Mouse (Mus musculus): ENCODE data around the gene Mlec. TPM values are rescaled to one million over a fixed set of nuclear protein-coding genes. Genes with fewer than 3 reads are reported as not detected.

Gene Mlec
- 10 to 100 TPM; 86.2 to 87.5 TPM for total RNA-seq (2021)

DNA sequence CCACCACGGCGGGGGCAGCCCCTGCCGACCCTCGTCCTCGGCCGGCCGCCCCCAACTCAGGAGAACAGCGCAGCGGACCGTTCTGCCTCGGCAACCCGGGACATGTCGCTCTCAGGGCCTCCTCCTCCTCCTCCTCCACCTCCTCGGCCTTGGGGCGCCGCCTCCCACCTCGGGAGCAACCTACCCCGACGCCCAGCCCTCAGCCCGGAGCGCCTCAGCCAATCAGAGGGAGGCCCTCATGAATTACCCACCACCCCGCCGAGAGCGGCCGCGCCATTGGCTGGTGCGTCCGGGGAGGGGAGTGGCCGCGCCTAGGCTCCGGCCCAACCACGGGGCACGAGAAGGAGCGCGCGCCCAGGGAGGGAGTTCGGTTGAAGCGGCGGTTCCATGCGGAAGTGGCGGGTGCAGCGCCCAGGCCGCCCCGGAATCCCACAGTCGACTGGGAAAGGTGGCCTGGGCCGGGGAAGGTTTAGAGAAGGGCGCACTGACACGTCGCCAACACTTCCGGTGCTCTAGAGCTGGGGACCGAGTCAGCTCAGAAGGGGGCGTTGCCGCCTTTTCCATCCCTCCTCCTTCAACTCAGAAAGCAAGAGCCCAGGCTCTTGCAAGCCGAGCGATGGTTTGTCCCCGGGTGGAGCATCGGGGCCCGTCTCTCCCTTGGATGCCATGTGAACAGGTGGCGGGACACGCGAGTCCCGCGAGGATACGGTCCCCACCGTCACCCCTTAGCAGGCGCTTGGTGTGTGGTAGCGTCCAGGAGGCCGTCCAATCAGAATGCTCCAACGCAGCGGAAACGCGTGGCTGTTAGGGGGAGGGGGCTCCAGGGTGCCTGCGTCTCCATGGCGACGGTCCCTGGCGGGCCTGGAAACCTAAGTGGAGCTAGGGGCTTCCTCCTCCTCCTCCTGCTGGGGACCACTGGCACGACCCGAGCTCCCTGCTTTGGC lies at the start of gene Mlec:
Mlec (minus strand) TSS at position 140 of the 944 bp plus-strand sequence.
- peak; percentile 99 for DNase-seq (ENCODE audit: low spot score in 2 of 2)
- intact Hi-C loops (cut with DNase I), result loop anchor here (2.0 to 5.0 kb wide), 3 partner anchors 34 to 181 kb away; no protein-coding TSS in a partner anchor

DNA sequence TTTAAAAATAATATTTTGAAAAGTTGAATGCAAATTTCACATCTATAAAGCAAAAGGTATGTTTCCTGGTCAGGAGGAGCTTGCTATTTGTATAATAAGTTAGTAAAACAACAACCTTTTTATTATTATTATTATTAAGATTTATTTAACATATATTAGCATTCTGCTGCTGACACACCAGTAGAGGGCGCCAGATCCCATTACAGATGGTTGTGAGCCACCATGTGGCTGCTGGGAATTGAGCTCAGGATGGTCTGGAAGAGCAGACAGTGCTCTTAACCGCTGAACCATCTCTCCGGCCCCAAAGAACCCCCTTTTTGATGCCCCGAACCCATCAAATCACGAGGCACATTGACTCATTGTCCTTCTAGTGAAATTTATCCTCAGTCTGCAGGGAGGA lies 49.3 kb upstream of the Mlec start:
- intact Hi-C loops (cut with DNase I), result loop anchor here (2.0 kb wide), 1 partner anchor 28 kb away; the partner anchor contains the start of gene Pop5
- DNase-seq (ENCODE audit: low spot score in 2 of 2), result no peak

DNA sequence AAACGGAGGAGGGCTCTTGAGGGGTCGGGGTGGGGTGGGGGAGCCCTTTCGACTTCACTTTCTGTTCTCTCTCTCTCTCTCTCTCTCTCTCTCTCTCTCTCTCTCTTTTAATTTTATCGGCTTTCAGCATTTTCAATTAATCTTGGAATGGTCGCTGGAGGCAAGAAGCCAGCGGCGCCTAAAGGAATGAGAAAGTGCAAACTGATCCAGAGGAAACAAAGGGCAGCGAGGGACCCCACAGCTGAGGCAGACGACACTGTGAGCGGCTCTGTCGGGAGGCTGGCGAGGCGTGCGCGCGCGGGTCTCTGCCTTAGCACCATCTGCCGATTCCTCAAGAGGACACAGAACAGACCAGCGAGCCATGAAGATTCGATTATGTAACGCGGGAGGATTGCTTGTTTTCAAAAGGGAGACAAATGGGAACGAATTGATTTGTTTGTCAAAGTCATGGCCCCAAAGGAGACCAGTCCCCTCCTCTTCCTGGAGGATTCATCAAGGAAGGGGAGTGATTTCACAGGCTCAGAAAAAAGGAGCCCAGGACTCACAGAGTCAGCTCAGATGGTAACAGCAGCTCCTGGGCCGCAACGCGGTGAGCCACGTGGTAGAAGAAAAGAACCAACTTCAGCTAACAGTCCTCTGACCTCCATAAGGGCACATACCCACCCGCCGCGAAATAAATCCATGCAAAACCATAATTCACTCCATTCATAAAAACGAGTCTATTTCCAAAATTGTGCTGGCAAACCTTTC lies 46.8 kb upstream of the Mlec start:
- intact Hi-C loops (cut with DNase I), result no loop called here
- peak; percentile 65 to 85 for DNase-seq (ENCODE audit: low spot score in 2 of 2)

DNA sequence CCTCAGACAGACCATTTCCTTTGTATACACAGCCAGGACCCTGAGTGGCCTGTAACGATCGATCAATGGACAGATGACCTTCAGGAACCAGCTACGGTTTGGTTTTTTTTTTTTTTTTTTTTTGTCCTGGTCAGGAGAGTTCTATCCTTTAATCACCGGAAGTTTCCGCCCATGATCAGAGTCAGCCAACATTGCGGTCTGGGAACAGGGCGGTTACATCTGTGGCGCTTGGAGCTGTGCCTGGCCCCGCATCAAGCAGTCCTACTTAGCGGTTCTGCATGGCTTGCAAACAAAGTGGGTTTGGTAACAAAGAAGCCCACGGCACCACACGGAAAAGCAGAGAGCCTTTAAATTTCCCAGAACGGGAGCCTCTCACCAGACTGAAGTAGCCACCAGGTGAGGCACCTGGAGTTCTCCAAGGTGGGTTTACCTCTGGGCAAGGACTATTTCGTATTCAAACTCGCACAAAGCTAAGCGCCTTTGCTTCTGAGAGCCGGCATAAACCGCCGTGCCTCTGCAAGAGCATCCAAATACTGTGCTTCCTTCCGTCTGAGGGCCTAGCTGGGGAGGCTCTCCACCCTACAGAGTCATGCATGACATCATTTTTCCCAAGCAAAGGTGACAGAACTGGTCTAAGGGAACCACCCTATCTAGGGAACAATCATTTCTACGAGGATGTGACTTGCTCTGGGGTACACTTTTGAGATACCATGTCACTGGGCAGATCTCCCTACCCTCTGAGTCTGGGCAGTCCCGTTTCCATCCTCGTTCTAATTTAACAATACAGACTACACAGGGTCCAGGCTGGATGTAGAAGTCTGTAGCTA lies 46.0 kb upstream of the Mlec start:
- intact Hi-C loops (cut with DNase I), result no loop called here
- peak in 1 of 2 experiments; percentile 51 for DNase-seq (ENCODE audit: low spot score in 2 of 2)

DNA sequence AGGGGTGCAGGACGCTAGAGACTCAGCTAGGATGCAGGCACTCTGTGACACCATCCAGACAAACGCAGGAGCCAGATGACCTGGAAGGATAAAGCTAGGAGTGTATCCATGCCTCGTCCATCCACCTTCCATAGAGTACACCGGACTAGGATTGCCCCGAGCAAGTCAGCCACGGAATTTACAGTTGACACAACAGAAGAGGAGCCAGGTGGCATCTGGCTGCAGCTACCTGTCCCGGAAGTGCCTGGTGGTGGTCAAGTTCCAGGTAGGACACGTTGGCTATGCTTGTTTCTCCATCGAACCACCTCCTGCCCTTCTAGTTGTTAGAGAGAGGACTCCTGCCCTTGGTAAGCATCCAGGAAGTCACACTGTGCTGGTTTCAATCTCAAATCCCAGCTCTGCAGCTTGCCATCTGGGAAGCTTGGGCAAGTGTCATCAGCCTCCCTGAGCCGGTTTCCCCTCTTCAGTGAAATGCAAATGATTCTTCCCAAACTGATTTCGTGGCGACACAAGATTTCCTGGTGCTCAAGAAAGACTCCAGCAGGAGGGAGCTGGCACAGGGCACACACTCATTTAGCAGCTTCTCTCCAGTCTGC lies 36.7 kb upstream of the Mlec start:
- intact Hi-C loops (cut with DNase I), result no loop called here
- DNase-seq (ENCODE audit: low spot score in 2 of 2), result peak in 1 of 2 experiments; percentile 62

DNA sequence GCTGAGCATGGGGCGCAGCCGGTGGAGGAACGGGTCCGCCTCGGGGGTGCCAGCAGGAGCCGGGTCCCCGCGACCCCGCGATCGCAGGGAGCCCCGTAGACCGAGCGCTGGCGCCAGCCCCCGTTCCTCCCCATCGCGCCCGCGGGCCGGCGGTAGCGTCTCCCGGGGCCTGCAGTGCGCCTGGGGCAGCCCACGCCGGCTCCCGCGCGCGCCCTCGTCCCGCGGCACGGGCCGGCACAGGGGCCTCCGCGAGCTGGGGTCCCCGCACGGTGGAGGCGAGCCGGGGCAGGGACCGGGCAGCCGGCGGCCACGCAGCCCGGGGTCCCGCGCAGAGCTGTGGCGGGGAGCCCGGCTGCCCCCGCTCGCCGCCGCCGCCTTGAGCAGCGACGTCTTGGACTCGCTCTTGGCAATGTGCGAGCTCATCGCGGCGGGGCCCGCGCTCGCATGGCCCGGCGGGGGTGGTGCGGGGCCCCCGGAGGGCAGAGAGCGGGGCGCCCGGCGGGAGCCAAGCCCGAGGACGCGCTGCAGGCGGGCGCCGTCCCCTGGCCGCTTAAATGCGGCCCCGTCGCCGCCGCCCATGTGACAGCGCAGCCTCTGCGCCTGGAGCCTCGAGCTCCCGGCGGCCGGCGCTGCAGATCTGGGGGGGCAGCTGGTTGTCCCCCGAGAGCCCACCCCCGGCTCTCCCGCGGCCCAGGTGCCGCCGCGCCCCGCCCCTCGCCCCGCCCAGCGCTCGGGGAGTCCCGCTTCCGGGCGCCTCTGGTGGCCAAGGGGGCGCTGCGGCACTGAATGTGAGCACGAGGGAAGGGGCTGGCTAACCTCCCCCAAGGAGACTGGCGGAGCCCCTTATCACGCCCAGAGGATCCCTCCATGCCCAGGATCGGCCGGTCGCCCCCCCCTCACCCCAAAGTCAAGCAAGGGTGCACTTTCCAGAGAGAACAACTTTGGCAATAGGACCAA lies 36.0 kb upstream of the Mlec start, which contains the start of gene Cabp1:
Cabp1 (minus strand) TSS at position 713 of the 957 bp plus-strand sequence.
- peak; percentile 69 to 74 for DNase-seq (ENCODE audit: low spot score in 2 of 2)
- intact Hi-C loops (cut with DNase I), result no loop called here

DNA sequence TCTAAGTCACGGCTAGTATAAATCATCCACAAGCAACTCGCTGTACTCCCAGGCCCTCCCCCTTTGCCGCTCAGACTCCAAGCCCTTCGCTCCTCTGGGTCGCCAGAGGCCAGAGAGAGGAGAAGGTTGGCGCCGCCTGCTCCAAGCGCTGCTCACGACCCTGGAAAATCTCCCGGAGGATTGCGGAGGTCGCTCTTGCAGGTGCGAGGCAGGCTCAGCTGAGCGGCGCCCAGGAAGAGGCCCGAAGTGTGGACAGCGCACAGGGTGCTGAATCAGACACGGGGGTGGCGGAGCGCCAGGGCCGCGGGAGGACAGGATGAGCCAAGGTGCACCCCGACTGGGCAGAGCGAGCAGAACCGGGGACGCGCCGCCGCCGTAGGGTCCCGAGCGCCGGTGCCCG lies 35.2 kb upstream of the Mlec start:
- intact Hi-C loops (cut with DNase I), result no loop called here
- peak; percentile 49 to 70 for DNase-seq (ENCODE audit: low spot score in 2 of 2)

DNA sequence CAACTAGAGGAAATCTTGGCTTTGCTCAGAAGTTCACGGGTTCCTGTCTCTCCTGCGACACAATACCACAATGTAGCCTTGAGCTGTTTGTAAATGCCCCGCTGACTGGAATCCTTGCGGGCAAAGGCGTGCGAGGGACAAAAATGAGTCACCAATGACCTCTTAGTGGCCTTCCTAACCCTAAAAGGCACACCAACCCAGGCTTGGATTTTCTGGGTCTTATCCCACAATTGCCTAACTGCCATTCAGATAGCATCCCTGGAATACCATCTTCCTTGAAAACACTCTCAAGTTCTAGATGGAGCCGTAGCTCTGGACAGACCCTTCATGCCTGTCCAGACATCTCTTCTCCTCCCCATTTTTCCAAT lies 34.8 kb upstream of the Mlec start:
- intact Hi-C loops (cut with DNase I), result no loop called here

DNA sequence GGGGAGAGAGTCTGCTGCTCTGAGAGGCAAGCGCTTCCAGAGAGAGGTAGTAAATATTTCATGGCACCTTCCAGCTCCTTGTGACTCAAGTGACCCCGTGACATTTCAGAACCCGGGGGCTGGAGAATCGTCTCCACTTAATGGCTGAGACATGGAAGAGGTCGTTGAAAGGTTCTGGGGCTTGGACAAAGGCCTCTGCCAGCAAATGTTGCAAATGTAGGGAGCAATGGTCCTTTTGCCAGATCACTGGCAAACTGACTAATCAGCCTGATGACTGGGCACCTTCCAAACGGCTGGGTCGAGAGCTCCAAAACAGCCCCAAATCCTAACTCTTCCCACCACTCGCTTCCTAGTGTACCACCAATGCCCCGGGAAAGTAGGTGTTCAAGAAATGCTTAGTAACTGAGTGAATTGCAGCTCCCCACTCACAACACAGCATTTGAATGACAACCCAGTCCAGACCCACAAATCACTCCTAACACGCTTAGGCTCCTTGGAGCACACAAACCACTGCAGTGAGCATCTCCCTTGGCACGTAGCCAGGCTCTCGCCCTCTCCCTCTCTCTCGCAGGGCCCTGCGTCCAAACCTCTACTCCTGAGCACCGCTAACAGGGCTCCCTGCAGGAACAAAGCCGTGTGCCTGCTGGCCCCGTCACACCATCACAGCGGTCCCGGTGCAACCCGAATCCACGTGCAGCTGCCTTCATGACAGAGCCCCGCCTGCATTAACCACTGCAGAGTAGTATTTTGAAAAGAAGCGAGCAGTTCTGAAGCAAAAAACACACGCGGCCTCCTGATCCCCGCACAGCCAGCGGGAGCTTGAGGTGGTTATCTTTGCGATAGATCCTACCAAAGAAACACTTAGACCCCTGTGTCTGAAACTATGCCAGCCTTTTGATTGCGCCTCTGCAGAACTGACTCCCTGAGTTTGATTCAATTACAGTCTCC lies 34.2 kb upstream of the Mlec start:
- intact Hi-C loops (cut with DNase I), result no loop called here

More for the DNA sequence above, 34.8 kb upstream of the Mlec start:
- no peak for DNase-seq (ENCODE audit: low spot score in 2 of 2)

DNA sequence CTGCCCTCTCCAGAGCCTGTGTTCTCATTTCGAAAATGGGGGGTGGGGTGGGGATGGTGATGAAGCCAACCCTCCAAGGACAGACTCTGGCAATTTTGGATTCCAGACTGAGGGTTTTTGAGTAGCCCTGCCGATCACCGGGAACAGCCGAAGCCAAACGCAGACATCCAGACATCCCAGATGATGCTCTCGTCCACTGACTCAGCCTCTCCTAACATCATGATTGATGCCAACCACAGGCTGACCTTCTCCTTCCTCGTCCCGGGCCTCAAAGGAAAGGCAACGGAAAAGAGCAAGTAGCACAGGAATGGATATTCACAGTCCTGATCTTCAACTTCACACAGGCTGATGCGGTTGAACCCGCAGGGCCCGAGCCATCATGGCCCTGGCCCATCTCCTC lies 32.1 kb upstream of the Mlec start:
- intact Hi-C loops (cut with DNase I), result no loop called here
- no peak for DNase-seq (ENCODE audit: low spot score in 2 of 2)

More for the DNA sequence above, 34.2 kb upstream of the Mlec start:
- peak; percentile 49 to 50 for DNase-seq (ENCODE audit: low spot score in 2 of 2)

DNA sequence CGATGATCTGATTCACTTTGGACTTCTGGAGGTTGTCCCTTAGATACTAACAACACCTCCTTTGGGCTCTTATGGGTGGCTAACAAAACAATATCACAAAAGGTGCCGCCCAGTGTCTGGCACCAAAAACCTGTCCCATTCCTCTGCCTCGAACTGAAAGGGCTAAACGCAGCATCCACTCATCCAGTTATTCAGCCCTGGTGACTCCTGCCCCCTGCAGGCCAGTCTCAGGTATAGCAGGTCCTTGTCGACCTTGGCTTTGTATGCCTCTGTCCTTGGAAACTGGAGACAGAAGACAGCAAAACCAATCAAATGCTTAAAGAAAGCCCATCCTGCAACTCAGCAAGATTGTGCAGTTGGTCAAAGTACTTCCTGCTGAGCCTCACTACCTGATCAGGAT lies 30.8 kb upstream of the Mlec start:
- intact Hi-C loops (cut with DNase I), result no loop called here
- DNase-seq (ENCODE audit: low spot score in 2 of 2), result no peak

DNA sequence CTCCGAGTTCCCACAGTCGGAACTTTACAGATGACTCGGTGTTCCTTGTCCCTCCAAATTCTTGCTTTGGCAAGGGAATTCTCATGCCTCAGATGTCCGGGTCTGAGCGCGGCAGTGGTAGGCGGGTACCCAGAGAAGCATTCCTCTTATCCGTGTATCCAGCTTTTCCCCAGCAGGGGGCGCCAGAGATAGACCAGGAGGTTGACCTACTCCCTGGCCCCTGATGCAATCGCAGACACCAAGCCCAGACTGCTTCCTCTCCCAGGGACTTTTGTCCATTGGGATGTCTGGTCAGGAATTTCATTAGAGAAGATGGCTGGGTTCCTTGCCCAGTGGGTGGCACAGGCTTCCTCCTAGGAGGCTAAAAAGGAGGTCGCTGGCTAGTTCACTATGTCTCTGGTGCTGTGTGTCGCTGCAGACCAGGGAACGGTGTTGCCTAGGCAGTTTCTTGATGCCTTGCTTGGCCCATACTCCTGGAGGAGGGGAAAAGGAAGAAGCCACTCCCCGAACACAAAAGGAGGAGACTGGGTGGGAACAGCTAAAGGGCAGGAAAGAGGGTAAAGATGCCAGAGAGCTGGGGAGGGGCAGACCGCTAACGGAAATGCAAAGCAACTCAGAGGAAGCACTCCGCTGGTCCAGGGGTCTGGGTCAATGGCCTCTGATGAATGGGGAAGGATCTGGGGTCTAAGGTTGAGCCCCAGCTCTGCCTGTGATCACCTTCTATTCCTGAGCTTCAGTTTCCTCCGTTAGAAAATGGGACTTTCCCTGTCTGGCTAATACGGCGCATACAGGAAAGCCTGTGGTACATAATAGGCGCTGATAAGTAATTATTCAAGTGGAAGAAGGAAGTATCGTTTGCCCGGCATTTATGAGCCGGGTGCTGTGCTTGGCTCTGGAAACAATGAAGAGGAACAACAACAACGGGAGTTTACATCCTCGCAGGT lies 29.5 kb upstream of the Mlec start:
- intact Hi-C loops (cut with DNase I), result loop anchor here (1.0 kb wide), 1 partner anchor 49 kb away; no protein-coding TSS in a partner anchor
- DNase-seq (ENCODE audit: low spot score in 2 of 2), result peak; percentile 91 to 94

DNA sequence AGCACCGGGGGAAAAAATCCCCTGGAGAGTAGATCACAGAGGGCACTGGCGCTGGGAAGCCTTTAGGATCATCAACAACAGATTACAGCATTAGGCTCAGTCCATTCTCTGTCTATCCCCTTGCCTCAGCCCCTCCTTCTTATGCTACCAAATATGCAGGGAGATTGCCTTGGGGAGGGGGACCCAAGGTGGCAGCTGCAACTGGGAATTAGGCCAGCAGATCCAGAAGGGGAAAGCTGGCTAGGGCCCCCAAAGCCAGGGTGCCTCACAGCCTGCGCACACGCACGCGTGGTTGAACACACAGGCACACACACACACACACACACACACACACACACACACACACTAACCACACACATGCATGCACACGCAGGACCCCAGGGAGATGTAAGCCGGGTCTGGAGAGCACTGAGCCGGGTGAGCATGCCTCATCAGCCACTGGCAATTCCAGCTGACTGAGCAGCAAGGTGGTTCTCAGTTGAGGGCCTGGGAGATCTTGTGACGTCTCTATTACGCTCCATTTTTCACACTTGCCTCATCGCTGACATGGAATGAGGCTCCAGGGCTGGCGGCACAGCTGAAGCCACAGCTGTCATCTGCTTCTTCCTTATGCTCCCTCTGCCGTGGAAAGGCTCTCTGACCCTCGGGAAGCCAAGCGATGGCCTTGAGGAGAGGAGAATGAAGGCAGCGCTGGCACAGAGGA lies 28.5 kb upstream of the Mlec start:
- intact Hi-C loops (cut with DNase I), result loop anchor here (1.0 kb wide), 1 partner anchor 50 kb away; no protein-coding TSS in a partner anchor
- DNase-seq (ENCODE audit: low spot score in 2 of 2), result peak; percentile 23 to 73

DNA sequence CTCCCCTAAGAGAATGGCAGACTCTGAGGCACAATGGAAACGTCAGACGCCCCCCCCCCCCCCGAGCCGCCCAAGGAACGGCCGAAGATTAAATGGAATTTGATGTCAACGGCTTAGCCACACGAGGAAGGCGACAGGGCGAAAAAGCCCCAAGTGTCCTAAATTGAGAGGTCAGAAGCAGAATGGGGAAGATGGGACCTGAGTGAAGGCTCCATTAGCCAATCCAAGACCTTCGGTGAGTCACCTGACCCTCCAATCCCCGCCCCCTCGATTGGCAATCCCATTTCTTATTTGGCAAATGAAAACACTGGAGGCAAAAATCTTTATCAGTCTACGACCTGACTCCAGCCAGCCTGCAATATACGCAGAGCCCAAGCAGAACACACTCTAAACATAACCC lies 26.7 kb upstream of the Mlec start:
- intact Hi-C loops (cut with DNase I), result no loop called here
- DNase-seq (ENCODE audit: low spot score in 2 of 2), result peak in 1 of 2 experiments; percentile 66

DNA sequence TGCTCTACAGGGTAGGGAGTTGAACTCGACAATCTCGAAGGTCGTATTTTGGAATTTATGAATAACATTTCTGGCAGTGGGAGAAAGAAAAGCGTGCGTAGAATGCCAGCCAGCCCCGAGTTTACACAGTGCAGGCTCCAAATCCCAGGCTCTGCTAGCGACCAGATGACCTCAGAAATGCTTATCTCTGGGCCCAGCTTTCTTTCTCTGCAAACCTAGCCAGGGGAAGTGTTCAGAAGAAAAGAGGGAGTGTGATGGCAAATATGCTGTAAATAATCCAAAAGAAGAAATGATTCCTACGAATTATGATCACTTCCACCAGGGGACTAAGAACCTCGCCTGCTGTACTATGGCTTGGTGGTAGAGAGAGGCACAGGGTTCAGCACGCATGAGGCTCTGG lies 25.5 kb upstream of the Mlec start:
- intact Hi-C loops (cut with DNase I), result no loop called here
- no peak for DNase-seq (ENCODE audit: low spot score in 2 of 2)
